Mouse (Mus musculus) liver, embryonic 14.5 days (tissue): ENCODE results near the gene Cr2.

Experiments
- CTCF ChIP-seq: IDR thresholded peaks from 2 replicates; pipeline ENCODE4 v1.5.1; 2016; ENCODE audit warnings: antibody characterized with exemption, low read depth, control low read depth
- EP300 ChIP-seq: IDR thresholded peaks from 2 replicates; pipeline ENCODE4 v1.6.1; 2016; ENCODE audit warnings: antibody characterized with exemption, low read depth

- peak; percentile 59 for TF ChIP-seq CTCF
- 0 out of 2 replicates have a peak, but pooled peaks have one; percentile 4 for TF ChIP-seq EP300
Observed at GRCm38 (mm10) chr1:195113621-195114020, 62.9 kb downstream of the Cr2 start.
